Comparison of ENCODE assay signal across 13 mouse cellular contexts in the genomic region with DNA sequence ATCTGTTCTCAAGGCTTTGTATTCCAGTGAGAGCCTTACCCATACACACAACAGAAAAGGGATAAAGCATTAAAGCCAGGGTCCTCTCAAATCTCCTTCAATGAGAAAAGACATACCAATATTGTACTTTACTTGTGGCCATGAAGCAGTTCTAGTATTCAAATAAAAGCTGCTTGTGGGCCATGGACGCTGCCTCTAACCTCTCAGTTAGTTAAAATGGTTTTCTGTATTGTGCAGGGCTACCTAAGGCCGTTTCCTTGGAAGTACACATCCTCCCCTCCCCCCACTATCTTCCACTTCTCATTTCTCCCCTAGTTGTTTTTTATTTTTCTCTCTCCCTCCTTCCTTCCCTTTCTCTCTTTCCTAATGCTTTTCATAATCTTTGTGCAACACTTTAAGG.
"Had no signal": no experiment of that assay in that cellular context is flagged by ENCODE, and none has a peak within 500 bp of the region (broad histone marks: within the 10 kb centered on the region; RNA-seq: fewer than 3 reads in every experiment).

No protein-coding gene starts in this region.

- DNase-seq: lung, adult 18-20 months; lung, embryonic 14.5 days; lung, postnatal 10 days; lung, postnatal 4 days; midbrain, embryonic 14.5 days; retina, postnatal 1 day; right cerebral cortex, postnatal 25 days; right cerebral cortex, postnatal 4 days; spleen, adult 18-20 months; thymus, adult 18-20 months; thymus, postnatal 14 days; thymus, postnatal 36 days had no signal

- ATAC-seq: midbrain, embryonic 16.5 days had no signal
